8 mouse cellular contexts compared by ENCODE assay signal in the genomic region with DNA sequence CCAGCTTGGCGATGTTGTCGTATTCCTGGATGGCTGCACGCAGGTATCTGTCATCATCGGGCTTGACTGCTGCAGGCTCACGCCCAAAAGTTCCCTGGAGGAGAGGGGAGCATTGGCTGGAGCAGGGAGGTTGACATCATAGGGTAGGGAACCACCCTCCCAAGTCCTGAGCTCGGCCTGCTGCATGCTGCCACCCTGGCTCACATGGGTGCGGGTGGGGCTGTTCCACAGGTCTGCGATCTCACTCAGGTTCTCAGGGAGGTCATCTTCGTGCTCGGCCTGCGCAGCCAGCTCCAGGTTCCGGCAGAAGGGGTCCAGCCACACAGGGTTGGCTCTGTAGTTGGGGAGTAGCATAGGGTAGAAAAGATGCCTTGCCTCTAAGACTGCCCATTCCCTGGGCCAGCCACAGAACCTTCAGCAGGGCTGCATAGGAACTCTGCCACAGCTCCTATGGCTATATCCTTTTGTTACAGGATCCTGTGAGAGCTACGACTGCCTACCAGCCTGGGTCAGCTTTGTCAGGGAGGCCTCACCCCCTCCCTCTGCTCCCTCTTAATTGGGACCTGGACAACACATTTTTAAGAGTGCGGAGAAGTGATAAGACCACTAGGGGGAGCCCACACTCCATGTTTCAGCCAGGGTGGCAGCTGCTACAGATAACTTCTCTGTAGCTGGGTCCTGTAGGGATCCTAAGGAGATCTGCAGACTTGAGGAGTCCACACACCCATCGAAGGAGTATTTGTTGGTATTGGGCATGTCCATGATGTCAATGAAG. TPM values are rescaled to one million over a fixed set of nuclear protein-coding genes. Genes with fewer than 3 reads are reported as not detected.
DNase-seq lines count a peak whose midpoint lies in the region; ATAC-seq and TF ChIP-seq lines count a peak whose summit lies in the region.

No protein-coding gene starts in this region.

- DNase-seq in MN1 (ENCODE audit: low spot score): peak; percentile 91
- peak; percentile 91 for DNase-seq in forebrain, embryonic 14.5 days (ENCODE audit: low spot score)
- DNase-seq in heart, postnatal 25 days (ENCODE audit: low spot score): peak; percentile 33
- DNase-seq in layer of hippocampus, adult 2 months (ENCODE audit: low spot score in 2 of 2): peak; percentile 83 to 85
- DNase-seq in lung, postnatal 14 days: peak; percentile 84
- DNase-seq in retina, adult 2 months (ENCODE audit: low read depth, low spot score): peak; percentile 63
- DNase-seq in thymus, postnatal 4 days: peak; percentile 79

- H3K9ac ChIP-seq in forebrain, embryonic 14.5 days (ENCODE audit: low read length): no peak overlapping the region

- no peak overlapping the region for H3K4me2 ChIP-seq in forebrain, embryonic 14.5 days (ENCODE audit: low read length)

- no peaks in the 10 kb centered on the region for H3K4me1 ChIP-seq in forebrain, embryonic 14.5 days (ENCODE audit: control insufficient read depth, insufficient read depth, low read length)

- no peak overlapping the region for H3K27ac ChIP-seq in forebrain, embryonic 14.5 days (ENCODE audit: low read depth, low read length)
- H3K27ac ChIP-seq in layer of hippocampus, adult 2 months: no peak overlapping the region; the same call in 1 of the 2 replicates

- peaks cover 35% of the 10 kb centered on the region for H3K36me3 ChIP-seq in forebrain, embryonic 14.5 days (ENCODE audit: control insufficient read depth, insufficient read depth, low read length)

- 68% methylated on average over 15 of the region's 15 CpGs for WGBS in forebrain, embryonic 14.5 days

- no peak overlapping the region for H3K4me3 ChIP-seq in forebrain, embryonic 14.5 days (ENCODE audit: low read depth, low read length)
- H3K4me3 ChIP-seq in layer of hippocampus, adult 2 months: no peak overlapping the region

- no peaks in the 10 kb centered on the region for H3K9me3 ChIP-seq in forebrain, embryonic 14.5 days (replicated peaks; ENCODE audit: control insufficient read depth, low read length)

- peak; percentile 71 for ATAC-seq in cerebellum, adult (ENCODE audit: insufficient number of reproducible peaks, low FRiP score, low TSS enrichment)
- peak; percentile 84 for ATAC-seq in forebrain, embryonic 14.5 days

- H3K27me3 ChIP-seq in forebrain, embryonic 14.5 days (replicated peaks; ENCODE audit: control insufficient read depth, insufficient read depth, low read length): no peaks in the 10 kb centered on the region

- peak; percentile 95 for TF ChIP-seq CTCF in layer of hippocampus, adult 2 months (conservative IDR thresholded peaks at IDR 0.05)

- intact Hi-C loops in heart, postnatal 25 days (cut with DNase I): loop anchor here (2.0 to 5.0 kb wide), 3 partner anchors 227 to 454 kb away; no protein-coding TSS in a partner anchor

RNA-seq across cellular contexts. Expression of a gene that starts 27.6 kb away (rescaled TPM):
- 164 and 170 TPM in 2 replicates for polyA plus RNA-seq in forebrain, embryonic 14.5 days (2014; fragmentation: Nextera tagmentation; extraction: Ambion mirVana)
- 1,000 to 10,000 TPM in 1 of 2 experiments, 100 to 1,000 TPM in 1; 984 to 1,036 TPM for total RNA-seq in heart, postnatal 25 days (2021)
- total RNA-seq in layer of hippocampus, adult 2 months (2021): 1,000 to 10,000 TPM; 1,331 to 1,399 TPM

RNA-seq across cellular contexts. Expression of a gene that starts 41.6 kb away (rescaled TPM):
- polyA plus RNA-seq in forebrain, embryonic 14.5 days (2014; fragmentation: Nextera tagmentation; extraction: Ambion mirVana): 2.1 and 2.3 TPM in 2 replicates
- 10 to 100 TPM; 20.2 to 23.5 TPM for total RNA-seq in heart, postnatal 25 days (2021)
- 10 to 100 TPM; 17.6 to 23.2 TPM for total RNA-seq in layer of hippocampus, adult 2 months (2021)

Comparison
In these comparisons a context has a peak if more than half of its experiments do, and no peak if none do; other contexts are left out.
1. DNase-seq: peak in every context shown above with its lines; median percentile 91 in MN1; 91 in forebrain, embryonic 14.5 days; 84 in layer of hippocampus, adult 2 months; 84 in lung, postnatal 14 days; 79 in thymus, postnatal 4 days; 63 in retina, adult 2 months; 33 in heart, postnatal 25 days.